Mouse (Mus musculus): ENCODE data around the gene Smtnl2. TPM values are rescaled to one million over a fixed set of nuclear protein-coding genes. Genes with fewer than 3 reads are reported as not detected.
"Not testable (repeated sequence)": the region's sequence is repeated elsewhere in the genome, so short reads cannot be mapped to it uniquely, and the experiment has no call there.

Smtnl2 gene
- total RNA-seq, 2 experiments from 2014 or later: 2.0 to 3.0 TPM

DNA sequence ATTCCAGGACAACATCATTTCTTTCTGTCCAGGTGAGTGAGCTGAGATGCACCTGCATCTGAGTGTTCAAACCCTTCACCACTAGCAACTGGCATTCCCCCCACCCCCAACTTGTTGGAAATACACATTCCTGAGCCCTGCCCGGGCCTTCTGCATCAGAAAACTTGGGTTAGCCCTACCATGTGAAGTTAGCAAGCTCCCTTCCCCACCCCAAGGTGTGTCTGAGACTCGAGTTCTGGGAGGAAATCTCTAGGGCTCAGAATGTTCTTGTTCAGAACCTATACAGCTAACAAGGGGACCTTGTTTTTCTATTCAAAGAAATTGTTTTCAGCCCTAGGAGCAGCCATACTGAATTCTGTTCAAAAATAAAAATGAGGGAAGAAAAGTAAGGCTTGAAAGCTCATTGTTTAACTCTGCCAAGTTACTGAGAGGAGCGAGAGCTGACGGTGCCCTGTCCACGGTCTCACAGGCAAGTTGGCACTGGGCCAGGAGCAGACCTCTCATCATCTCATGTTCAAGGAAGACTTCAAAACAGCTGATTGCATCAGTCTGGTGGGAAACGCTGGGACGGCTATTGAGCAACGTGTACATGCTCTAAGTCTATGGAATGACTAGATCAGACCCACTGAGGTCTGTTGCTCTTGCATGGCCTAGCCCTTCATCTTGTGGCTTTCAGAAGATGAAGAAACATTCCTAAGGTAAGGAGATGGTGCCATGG is 47.8 kb downstream of the Smtnl2 start:
- DNase-seq (ENCODE audit: extremely low spot score in 1 of 2, low spot score in 1 of 2): no peak

DNA sequence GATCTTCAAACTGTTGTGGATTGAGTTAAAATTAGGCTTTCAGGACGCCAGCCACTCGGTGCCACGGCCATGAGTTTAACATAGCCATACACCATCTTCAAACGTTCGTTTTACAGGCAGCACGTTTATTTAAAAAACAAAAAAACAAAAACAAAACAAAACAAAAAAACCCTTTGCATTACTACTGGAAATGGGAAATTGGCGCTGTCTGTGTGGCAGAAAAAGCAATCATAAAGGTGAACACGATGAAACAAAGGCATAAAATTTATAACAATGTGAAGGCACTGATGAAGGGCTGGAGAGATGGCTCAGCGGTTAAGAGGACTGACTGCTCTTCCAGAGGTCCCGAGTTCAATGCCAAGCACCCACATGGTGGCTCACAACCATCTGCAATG is 49.2 kb downstream of the Smtnl2 start, which contains the start of gene Tekt1:
Gene Tekt1, minus strand, starts transcription at position 96 of the 395 bp plus-strand sequence.
- DNase-seq (ENCODE audit: extremely low spot score in 1 of 2, low spot score in 1 of 2): no peak

DNA sequence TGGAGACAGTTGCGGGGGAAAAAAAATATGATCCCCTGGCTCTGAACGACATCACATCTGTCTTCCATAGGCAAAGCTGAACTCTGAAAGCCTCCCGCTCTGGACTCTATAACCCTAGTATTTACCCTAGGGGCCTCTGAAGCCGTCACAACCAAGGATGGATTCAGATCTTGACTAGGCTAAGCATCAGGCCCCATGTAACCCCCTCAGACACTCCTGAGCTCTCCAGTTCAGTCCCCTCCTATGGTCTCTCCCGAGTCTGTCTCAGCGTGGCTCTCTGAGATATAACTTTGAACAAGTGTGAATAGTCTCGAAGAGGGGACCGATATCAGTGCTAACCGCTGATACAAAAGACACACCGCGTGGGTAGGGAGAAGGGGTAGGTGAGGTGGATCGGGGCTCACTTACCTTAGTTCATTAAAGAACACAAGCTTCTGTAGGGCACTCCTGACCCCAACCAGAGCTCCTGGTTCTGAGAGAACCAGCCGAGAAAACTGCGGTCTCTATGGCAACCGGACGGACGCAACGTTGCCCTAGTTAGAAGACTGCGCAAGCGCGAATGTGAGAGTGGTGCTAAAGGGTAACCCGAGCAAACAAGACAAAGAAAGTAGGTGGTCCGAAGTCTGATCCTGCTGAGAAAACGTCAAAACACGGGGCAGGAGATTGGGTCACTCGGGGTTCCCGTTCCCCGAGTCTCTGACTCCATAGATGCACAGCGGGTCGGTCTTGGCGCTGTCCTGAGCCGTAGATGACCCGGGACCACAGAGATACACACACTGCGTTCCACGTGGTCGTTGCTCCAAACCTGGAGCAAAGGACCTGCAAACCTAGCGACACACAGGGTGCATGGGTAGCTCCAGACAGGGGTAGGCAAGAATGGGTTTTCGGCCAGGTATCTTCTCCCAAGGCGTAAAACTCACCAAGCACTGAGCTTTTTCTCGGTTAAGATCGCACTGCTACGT is 49.8 kb downstream of the Smtnl2 start:
- DNase-seq (ENCODE audit: extremely low spot score in 1 of 2, low spot score in 1 of 2): peak; percentile 31 to 69

DNA sequence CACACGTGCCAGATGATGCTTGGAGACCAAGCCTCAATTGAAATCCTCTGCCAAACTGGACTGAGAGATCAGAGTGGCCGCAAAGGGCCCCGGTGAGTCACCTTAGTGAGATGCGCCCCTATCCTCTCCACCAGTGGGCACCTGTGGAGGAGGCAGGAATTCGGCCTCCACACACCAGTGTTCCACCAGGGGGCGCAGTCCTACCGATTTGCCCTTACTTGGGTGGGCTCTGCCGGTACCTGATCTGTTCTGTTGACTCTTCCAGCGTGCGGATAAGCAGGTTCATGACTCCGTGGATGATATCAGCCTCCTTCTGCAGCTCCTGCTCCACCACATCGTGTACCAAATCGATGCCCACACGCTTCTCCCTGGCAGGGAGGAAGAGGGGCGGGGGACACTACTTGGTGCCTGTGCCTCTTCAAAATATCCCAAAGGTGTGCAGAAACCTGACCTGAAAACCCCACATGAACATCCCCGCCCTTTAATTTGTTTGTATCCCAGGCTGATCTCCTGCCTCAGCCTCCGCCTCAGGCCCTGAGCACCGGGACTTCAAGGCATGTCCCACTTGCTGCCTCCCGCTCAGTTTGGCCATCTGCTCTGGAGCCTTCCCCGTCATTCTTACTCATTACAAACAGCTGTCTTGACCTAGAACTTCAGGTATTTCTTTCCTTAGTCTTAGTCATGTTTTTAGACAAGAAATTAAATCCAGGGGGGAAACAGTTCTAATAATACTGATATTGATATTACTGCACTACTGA is 56.4 kb downstream of the Smtnl2 start:
- peak; percentile 72 to 90 for DNase-seq (ENCODE audit: extremely low spot score in 1 of 2, low spot score in 1 of 2)

DNA sequence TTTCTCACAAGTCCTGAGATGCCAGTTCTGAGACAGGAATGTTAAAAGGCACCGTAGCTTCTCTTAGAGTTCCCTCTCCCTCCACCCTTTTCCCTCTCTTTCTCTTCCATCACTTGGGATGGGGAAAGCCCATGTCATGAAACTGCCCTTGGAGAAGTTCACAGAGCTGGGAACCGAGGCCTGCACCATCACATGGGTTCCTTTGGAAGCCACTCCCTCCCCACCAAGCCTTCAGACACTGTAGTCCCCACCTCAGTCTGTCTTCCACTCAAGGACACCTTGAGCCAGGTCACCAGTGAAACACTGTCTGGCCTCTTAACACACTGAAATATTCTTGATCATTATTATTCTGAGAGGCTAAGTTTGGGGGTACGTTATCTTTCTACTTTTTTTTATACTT is 58.3 kb downstream of the Smtnl2 start:
- DNase-seq (ENCODE audit: extremely low spot score in 1 of 2, low spot score in 1 of 2): no peak

DNA sequence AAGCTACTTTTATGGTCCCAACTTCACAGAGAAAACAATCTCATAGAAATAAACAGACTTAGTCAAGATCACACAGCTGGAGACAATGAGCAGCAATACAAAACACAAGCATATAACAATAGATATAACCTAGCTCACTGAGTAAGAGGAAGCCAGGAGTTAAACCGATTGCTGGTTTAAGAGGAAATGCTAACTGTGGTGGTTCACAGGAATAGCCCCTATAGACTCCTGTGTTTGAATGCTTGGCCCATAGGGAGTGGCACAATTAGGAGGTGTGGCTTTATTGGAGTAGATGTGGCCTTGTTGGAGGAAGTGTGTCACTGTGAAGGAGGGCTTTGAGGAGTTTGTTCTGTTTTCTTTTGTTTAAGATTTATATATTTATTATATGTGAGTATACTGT is 59.2 kb downstream of the Smtnl2 start:
- DNase-seq (ENCODE audit: extremely low spot score in 1 of 2, low spot score in 1 of 2): no peak

DNA sequence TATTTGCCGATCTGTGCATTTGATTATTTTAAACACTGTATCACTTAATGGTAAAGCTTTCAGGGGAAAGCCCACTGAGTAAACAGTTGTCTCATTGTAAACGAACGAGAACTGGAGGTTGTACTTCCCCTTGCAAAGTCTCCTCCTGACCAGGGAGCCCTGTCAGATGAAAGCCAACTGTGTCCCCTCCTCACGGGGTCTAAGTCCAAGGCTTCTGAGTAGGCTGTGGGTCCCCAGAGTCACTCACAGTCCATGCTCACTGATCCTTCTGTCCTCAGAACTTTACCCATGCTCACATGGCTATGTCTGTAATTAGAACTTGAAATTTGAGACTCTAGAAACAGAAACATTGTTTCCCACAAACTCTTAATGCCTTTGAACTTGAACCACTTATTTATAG is 61.9 kb downstream of the Smtnl2 start:
- no peak for DNase-seq (ENCODE audit: extremely low spot score in 1 of 2, low spot score in 1 of 2)

DNA sequence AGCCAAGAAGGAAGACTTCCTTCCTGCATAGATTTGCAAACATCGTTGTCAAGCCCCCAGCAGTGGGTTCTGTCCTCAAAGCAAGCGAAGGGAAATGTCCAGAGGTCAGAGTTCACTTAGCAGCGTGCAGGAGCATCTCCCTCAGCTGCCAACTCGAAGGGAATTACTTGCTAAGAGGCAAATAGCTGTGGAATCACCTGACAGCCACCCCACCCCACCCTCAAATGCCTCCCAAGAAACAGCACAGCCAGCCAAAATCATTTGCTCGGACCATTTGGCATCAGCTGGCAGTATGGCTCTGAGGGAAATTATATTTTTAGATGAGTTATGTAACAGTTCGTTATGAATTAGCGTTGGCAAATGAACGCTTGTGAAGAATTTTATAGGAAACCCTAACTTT is 62.5 kb downstream of the Smtnl2 start:
- DNase-seq (ENCODE audit: extremely low spot score in 1 of 2, low spot score in 1 of 2): no peak

DNA sequence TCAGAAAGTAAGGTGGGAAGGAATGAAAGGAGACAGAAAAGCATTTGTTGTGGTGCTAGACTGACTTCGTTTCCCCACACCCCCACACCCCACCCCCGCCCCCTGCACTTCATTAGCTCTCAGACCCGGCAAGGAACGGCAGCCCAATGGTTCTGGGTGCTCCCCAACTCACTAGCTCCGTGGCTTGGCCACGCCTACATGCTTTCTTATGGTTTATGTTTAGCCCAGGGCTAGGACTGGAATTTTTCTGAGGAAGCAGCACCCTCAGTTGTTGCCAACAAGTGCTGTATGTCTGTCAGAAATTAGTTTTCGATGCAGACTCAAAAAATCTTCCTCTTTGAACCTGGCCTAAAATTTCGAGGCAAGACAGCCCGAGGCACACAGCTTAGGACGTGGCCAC is 63.0 kb downstream of the Smtnl2 start:
- DNase-seq (ENCODE audit: extremely low spot score in 1 of 2, low spot score in 1 of 2): no peak

DNA sequence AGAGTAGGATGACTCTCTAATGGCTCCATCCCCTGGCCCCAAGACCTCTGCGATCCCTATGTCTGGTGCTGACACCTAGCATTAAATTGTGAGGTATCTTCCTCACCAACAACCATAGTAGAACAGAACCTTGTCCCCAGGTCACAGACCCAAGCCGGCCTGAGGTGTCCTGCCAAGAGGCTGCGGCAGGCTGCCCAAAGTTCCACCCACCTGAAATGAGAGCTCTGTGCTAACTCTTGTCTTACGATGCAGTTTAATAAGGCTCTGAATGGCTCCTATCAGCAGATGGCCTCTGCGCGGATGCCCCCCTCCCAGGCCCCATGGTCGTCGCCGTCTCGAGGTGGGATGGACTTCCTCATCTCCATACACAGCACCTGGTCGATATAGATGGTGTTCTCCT is 67.0 kb downstream of the Smtnl2 start:
- DNase-seq (ENCODE audit: extremely low spot score in 1 of 2, low spot score in 1 of 2): no peak

DNA sequence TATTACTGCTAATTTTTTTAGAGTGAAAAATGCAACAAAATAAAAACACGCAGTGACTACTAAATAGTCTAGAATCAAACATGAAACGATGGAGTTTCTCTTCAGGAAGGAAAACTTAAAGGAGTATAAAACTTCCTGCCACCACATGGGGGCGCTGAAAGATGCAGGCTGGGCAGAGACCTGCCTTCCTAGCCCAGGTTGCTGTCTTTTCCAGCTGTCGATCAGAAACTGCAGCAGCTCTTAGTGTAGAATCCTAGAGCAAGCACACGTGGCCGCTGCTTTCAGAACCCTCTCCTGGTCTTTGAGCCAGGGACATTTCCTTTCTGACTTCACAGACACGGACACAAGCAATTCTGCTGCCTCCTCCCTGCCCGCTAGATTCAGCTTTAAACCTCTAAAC is 67.6 kb downstream of the Smtnl2 start:
- peak in 1 of 2 experiments; percentile 74 for DNase-seq (ENCODE audit: extremely low spot score in 1 of 2, low spot score in 1 of 2)

DNA sequence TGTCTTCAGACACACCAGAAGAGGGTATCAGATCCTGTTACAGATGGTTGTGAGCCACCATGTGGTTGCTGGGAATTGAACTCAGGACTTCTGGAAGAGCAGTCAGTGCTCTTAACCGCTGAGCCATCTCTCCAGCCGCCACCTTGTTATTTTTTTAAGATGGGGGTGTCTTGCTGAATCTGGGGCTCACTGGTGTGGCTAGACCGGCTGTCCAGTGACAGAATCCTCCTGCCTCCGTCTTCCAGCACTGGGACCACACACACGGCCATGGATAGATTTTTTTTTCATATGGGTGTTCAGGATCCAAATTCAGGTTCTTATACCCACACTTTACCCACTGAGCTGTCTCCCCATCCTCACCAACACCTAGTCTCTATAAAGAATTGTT is 68.3 kb downstream of the Smtnl2 start:
- DNase-seq (ENCODE audit: extremely low spot score in 1 of 2, low spot score in 1 of 2): not testable (repeated sequence)

DNA sequence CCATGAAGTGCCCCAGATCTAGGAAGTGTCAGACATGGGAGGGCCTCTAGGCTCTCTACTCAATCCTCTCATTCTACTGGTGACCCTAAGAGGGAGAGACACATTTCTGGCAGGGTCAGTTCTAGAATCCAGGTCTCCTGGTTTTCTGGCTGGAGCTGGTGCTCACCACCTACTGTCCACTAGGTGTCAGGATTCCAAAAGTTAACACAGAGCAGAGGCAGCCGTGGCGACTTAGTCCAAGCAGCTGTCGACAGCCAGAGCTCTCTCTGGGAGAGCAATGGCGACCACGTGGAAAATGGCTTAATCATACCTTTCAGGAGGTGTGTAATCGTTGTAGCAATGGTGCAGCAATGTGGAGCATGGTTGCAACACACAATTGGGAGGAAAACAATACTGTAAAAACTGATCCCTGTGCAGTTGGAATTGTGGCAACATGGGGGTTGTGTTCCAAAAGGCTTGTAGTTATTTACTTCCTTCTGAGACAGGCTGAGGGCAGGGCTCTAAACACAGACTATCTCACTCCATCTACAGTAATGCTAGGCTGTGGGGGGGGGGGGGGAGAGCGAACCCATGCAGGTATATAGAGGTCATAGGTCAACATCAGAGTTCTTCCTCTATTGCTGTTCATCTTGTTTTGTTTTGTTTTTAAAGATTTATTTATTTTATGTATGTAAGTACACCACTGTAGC is 68.8 kb downstream of the Smtnl2 start:
- DNase-seq (ENCODE audit: extremely low spot score in 1 of 2, low spot score in 1 of 2): peak in 1 of 2 experiments; percentile 41

DNA sequence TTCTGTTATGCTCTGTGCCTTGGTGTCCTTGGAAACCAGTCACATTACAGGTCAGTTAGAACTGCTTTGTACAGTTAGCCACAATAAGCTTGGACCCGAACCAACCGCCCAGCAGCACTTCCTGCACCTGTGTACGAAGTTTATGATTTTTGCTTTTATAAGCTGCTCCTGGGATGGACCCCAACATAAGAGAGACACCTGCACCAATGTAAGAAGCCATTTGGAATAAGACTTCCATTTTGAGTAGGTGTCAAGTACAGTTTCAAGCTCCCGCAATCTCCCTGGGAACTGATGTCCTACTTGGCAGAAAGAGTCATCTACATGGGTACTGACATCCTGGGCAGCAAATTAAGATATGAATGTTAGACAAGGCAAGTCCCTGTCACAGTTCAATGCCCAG is 71.8 kb downstream of the Smtnl2 start:
- DNase-seq (ENCODE audit: extremely low spot score in 1 of 2, low spot score in 1 of 2): no peak

Small RNA genes within 50 kb of the gene (microRNA-seq; reads per million reads assigned to microRNA genes)
- 0 reads per million in 2 experiments for gene Mir6338

Other genes starting within 250 kb of the Smtnl2 start
- gene Gm43951, start 204.9 kb downstream of the Smtnl2 start, total RNA-seq (2021): 10 to 100 TPM in 1 of 2 experiments, 1 to 10 TPM in 1; 8.2 to 12.9 TPM
- gene 4933427D14Rik, start 204.3 kb downstream of the Smtnl2 start, total RNA-seq (2021): 10 to 100 TPM; 21.1 to 27.1 TPM
- gene Txndc17, start 204.2 kb downstream of the Smtnl2 start, total RNA-seq (2021): 10 to 100 TPM; 31.8 to 36.8 TPM
- 10 to 100 TPM; 14.5 to 16.4 TPM for gene Med31, start 196.1 kb downstream of the Smtnl2 start, total RNA-seq (2021)
- gene Slc13a5, start 144.5 kb downstream of the Smtnl2 start, total RNA-seq (2021): 10 to 100 TPM in 1 of 2 experiments, 1 to 10 TPM in 1; 9.9 to 12.2 TPM
- gene Xaf1, start 110.1 kb downstream of the Smtnl2 start, total RNA-seq (2021): 1 to 10 TPM; 2.4 to 3.3 TPM
- gene Fbxo39, start 97.3 kb downstream of the Smtnl2 start, total RNA-seq (2021): not detected
- 1 to 10 TPM; 2.7 to 3.1 TPM for gene Tekt1, start 49.3 kb downstream of the Smtnl2 start, total RNA-seq (2021)
- under 1 TPM in 1 of 2 experiments, not detected in 1; 0.20 TPM for gene Ggt6, start 23.8 kb upstream of the Smtnl2 start, total RNA-seq (2021)
- gene Mybbp1a, start 29.6 kb upstream of the Smtnl2 start, total RNA-seq (2021): 10 to 100 TPM; 48.3 to 54.0 TPM
- gene Spns2, start 78.2 kb upstream of the Smtnl2 start, total RNA-seq (2021): 10 to 100 TPM; 95.8 to 97.0 TPM
- gene Spns3, start 138.8 kb upstream of the Smtnl2 start, total RNA-seq (2021): under 1 TPM; 0.15 to 0.28 TPM
- 10 to 100 TPM; 45.6 to 49.2 TPM for gene Ube2g1, start 195.6 kb upstream of the Smtnl2 start, total RNA-seq (2021)

Data from layer of hippocampus, postnatal 25 days (tissue).